Mouse (Mus musculus) pancreas, adult 10 weeks (tissue): Measurements from ENCODE around the gene Arl5c. TPM values are rescaled to one million over a fixed set of nuclear protein-coding genes. Genes with fewer than 3 reads are reported as not detected.

Source experiments
- polyA plus RNA-seq: library from polyadenylated mRNA; stranded (reverse); fragments of 350-450 nt; fragmentation: Illumina TruSeq; extraction: RNeasy Lipid Tissue Mini Kit (QIAGEN cat#74804); gene quantifications from one replicate; pipeline ENCODE4 v1.2.3, GENCODE M21; 2015; ENCODE audit warnings: low read depth, low replicate concordance; ENCODE audit not compliant: insufficient read depth

Arl5c gene
- 0.90 TPM for polyA plus RNA-seq

GRCm38 (mm10) chr11:97995564-97996288 lies at the start of gene Arl5c:
Gene Arl5c, minus strand, starts transcription at chr11:97996181.

DNA sequence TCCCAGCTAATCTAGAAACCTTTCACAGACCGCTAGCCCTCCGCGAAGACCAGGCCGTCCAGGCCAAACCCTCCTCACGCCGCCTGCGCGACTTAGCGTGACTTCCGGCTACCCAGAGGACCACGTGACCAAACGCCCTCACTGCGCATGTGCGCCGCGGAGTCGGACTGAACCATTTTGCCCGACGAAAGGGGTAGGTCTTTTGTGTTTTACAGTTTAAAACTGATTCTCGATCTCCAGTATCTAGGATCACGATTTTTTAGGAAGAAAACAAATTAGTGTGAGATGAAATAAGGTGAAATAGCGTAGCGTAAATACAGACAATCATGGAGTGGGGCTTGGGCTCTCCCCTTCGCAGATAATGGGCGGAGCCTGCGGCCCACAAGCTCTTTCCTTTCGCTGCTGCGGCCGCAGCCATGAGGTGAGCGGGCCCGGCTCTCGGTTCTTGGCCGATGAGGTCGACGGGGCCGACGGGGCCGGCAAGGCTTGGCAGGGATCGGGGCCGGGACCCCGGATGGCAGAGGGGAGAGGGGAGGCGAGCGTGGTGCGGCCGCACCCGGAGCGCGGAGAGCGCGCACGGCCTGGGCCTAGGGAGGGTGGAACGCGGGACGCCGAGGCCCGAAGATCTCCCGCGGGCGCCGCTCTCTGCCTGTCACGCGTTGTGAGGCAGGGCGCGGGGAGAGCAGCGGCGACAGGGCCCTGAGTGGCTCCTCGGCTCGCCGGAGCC lies 30.8 kb upstream of the Arl5c start, which contains the start of gene Rpl19:
TSS of gene Rpl19 (plus strand) at position 141 of the 727 bp plus-strand sequence.

DNA sequence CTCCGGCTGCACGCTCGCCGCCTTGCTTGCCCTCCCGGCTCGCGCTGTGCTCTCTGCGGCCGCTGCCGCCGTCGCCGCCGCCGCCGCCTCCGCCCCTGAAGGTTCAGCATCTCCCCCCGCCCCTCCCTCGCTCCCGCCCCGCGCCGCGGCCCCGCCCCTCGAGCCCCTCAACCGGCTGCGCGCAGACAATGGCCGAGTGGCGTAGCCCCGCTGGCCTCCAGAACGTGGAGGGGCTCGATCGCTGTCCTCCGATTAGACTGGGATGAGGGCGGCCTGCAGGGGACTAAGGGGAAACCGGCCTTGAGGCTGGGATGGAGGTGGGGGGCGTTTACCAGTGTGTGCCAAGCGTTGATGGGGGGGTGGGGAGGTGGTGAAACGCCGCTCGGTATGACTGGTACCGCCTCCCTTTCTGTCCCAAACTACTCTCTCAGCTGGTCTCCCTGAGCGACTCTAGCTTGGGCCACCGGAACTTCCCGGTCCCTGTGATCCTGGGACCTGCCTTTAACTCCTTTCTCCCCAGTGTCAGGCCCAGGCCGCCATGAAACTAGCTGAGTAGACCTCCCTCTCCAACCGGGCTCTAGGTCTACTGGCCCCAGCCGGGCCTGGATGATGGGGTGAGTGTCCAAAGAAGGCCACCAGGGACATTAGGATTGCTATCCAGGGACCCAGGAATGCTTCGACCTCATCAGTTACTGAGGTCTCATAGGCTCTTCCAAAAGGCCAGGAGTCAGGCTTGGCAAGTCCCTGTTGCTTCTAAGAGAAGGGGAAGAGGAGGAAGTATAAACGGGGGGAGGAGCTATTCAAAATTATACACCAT lies 26.8 kb upstream of the Arl5c start, which contains the start of gene Cacnb1:
TSS of gene Cacnb1 (minus strand) at position 480 of the 817 bp plus-strand sequence.

DNA sequence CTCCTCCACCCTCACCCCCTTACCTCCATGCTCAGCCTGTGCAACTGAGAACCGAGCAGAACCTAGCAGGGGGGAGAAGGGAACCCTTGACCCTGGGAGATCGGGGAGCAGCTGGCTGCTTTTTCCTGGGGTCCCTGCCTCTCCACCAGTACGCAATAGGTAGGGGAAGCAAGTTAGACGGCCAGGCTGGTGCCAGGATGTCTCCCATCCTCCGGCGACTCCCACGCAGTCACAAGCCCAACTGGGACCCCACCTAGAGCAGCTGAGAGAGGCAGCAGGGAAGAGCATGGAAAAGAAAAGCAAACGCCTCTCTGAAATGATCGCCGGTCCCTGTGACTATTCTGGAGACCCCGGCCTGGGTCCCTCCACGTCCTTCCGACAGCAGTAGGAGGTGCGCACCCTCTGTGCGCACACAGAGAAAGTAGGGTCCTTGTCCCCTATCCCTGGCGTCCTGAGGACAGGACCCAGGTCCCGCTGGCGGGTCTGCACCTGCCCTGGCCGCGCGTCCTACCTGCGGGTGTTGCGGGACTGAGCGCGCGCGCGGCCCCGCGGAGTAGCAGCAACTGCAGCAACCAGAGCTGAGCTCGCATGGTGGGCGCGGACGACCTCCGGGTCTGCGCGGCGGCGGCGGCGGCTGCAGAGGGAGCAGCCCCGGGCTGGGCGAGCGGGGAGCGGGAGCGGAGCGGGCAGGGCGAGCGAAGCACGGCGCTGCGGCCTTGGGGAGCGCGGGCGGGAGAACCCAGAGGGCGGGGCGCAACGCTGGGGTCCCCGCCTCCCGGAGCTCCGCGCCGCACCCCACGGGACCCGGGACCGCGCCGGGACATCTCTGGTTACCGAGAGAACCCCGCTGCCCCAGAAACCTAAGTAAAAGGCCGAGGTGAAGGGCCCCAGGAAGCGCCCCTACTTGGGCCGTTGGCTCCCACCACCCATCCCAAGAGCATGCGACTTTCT lies 10.0 kb downstream of the Arl5c start, which contains the start of gene Plxdc1:
TSS of gene Plxdc1 (minus strand) at position 718 of the 951 bp plus-strand sequence.

Other genes with a start within 250 kb of the Arl5c start
- 4.5 TPM for gene Cwc25, start 229.6 kb downstream of the Arl5c start, polyA plus RNA-seq
- not detected for gene 1700001P01Rik, start 220.3 kb downstream of the Arl5c start, polyA plus RNA-seq
- 455 TPM for gene Rpl23, start 213.7 kb downstream of the Arl5c start, polyA plus RNA-seq
- 27.9 TPM for gene Lasp1, start 197.2 kb downstream of the Arl5c start, polyA plus RNA-seq
- 2.5 TPM for gene B230217C12Rik, start 155.4 kb downstream of the Arl5c start, polyA plus RNA-seq
- gene Fbxo47, start 112.0 kb downstream of the Arl5c start, polyA plus RNA-seq = not detected
- 1.3 TPM for gene Plxdc1, start 9.7 kb downstream of the Arl5c start, polyA plus RNA-seq
- 2.7 TPM for gene Cacnb1, start 26.9 kb upstream of the Arl5c start, polyA plus RNA-seq
- gene Rpl19, start 30.5 kb upstream of the Arl5c start, polyA plus RNA-seq = 443 TPM
- not detected for gene Stac2, start 57.3 kb upstream of the Arl5c start, polyA plus RNA-seq
- gene Fbxl20, start 154.2 kb upstream of the Arl5c start, polyA plus RNA-seq = 6.3 TPM
- gene Med1, start 197.1 kb upstream of the Arl5c start, polyA plus RNA-seq = 6.4 TPM
- 5.5 TPM for gene Cdk12, start 206.9 kb upstream of the Arl5c start, polyA plus RNA-seq